Mouse (Mus musculus): ENCODE measurements at regions not wholly inside any gene's neighbourhood (a gene's known extent, or its start where the extent isn't known, plus 50 kb on each side); places are given as distances from the start of the nearest gene placed in this dataset.

- TF ChIP-seq CTCF (IDR thresholded peaks at IDR 0.05; ENCODE audit: borderline replicate concordance, insufficient read depth, low read length) (no peak), POLR2A (IDR thresholded peaks at IDR 0.05; ENCODE audit: low read depth, low read length) (no peak)
Measured at GRCm38 (mm10) chr1:90382941-90383470, 179.2 kb downstream of the Ackr3 start.
